Mouse (Mus musculus): ENCODE results near the gene Sart3. TPM values are rescaled to one million over a fixed set of nuclear protein-coding genes. Genes with fewer than 3 reads are reported as not detected.

Sart3 gene
- polyA plus RNA-seq, 1 experiment from 2014 or later = 31.6 TPM

- H3K27ac ChIP-seq (ENCODE audit: low read length) = no peak overlapping the region; the same call in 1 of the 2 replicates
- no peak for ATAC-seq (replicated peaks; ENCODE audit: extremely low read depth, insufficient read depth, low FRiP score)
- 84% methylated on average over 15 of the region's 15 CpGs for WGBS
These were observed 4.0 kb upstream of the Sart3 start for GRCm38 (mm10) chr5:113776128-113776895.

GRCm38 (mm10) chr5:113775585-113775984, 3.3 kb upstream of the Sart3 start:
- 91% methylated on average over 10 of the region's 10 CpGs for WGBS
- Histone ChIP-seq H3K9me3 (replicated peaks; ENCODE audit: control insufficient read depth, low read length) (no peaks in the 10 kb centered on the region), H3K27ac (ENCODE audit: low read length) (no peak overlapping the region), H3K27me3 (ENCODE audit: control insufficient read depth, insufficient read depth, low read length) (no peaks in the 10 kb centered on the region), H3K4me1 (ENCODE audit: control insufficient read depth, insufficient read depth, low read length) (peaks cover 11% of the 10 kb centered on the region), H3K4me3 (ENCODE audit: low read length) (no peak overlapping the region), H3K9ac (ENCODE audit: low read length) (no peak overlapping the region), H3K36me3 (ENCODE audit: control insufficient read depth, insufficient read depth) (peaks cover 29% of the 10 kb centered on the region), H3K4me2 (ENCODE audit: low read depth, low read length) (no peak overlapping the region)
- no peak for ATAC-seq (replicated peaks; ENCODE audit: extremely low read depth, insufficient read depth, low FRiP score)

More at GRCm38 (mm10) chr5:113776128-113776895, 4.0 kb upstream of the Sart3 start:
- Histone ChIP-seq H3K4me1 (ENCODE audit: control insufficient read depth, insufficient read depth, low read length) (peaks cover 10% of the 10 kb centered on the region), H3K9ac (ENCODE audit: low read length) (no peak overlapping the region), H3K9me3 (replicated peaks; ENCODE audit: control insufficient read depth, low read length) (no peaks in the 10 kb centered on the region), H3K27me3 (ENCODE audit: control insufficient read depth, insufficient read depth, low read length) (no peaks in the 10 kb centered on the region), H3K36me3 (ENCODE audit: control insufficient read depth, insufficient read depth) (peaks cover 29% of the 10 kb centered on the region), H3K4me2 (ENCODE audit: low read depth, low read length) (no peak overlapping the region), H3K4me3 (ENCODE audit: low read length) (no peak overlapping the region)

GRCm38 (mm10) chr5:113773664-113774063, 1.4 kb upstream of the Sart3 start:
- Histone ChIP-seq H3K9me3 (replicated peaks; ENCODE audit: control insufficient read depth, low read length) (no peaks in the 10 kb centered on the region), H3K9ac (ENCODE audit: low read length) (peak overlapping the region; percentile 83), H3K4me3 (ENCODE audit: low read length) (peak overlapping the region; percentile 99), H3K4me1 (ENCODE audit: control insufficient read depth, insufficient read depth, low read length) (peaks cover 22% of the 10 kb centered on the region), H3K36me3 (ENCODE audit: control insufficient read depth, insufficient read depth) (peaks cover 29% of the 10 kb centered on the region), H3K27ac (ENCODE audit: low read length) (peak overlapping the region; percentile 37; the same call in 1 of the 2 replicates), H3K4me2 (ENCODE audit: low read depth, low read length) (peak overlapping the region; percentile 97), H3K27me3 (ENCODE audit: control insufficient read depth, insufficient read depth, low read length) (no peaks in the 10 kb centered on the region)
- no peak for ATAC-seq (replicated peaks; ENCODE audit: extremely low read depth, insufficient read depth, low FRiP score)
- 2% methylated on average over 7 of the region's 7 CpGs for WGBS

- H3K4me1 ChIP-seq (ENCODE audit: control insufficient read depth, insufficient read depth, low read length) = peaks cover 22% of the 10 kb centered on the region
- peak overlapping the region; percentile 97 for H3K4me2 ChIP-seq (ENCODE audit: low read depth, low read length)
- no peaks in the 10 kb centered on the region for H3K9me3 ChIP-seq (replicated peaks; ENCODE audit: control insufficient read depth, low read length)
- WGBS = 2% methylated on average over 36 of the region's 38 CpGs
- peak; percentile 5 for ATAC-seq (replicated peaks; ENCODE audit: extremely low read depth, insufficient read depth, low FRiP score)
- no peaks in the 10 kb centered on the region for H3K27me3 ChIP-seq (ENCODE audit: control insufficient read depth, insufficient read depth, low read length)
- peak overlapping the region; percentile 83 for H3K9ac ChIP-seq (ENCODE audit: low read length)
- H3K36me3 ChIP-seq (ENCODE audit: control insufficient read depth, insufficient read depth) = peaks cover 32% of the 10 kb centered on the region
- H3K4me3 ChIP-seq (ENCODE audit: low read length) = peak overlapping the region; percentile 99
- peak overlapping the region; percentile 37; the same call in 1 of the 2 replicates for H3K27ac ChIP-seq (ENCODE audit: low read length)
These were observed 702 bp upstream of the Sart3 start for GRCm38 (mm10) chr5:113772905-113773519.

GRCm38 (mm10) chr5:113771213-113772162, 822 bp downstream of the Sart3 start:
- Histone ChIP-seq H3K4me3 (ENCODE audit: low read length) (peak overlapping the region; percentile 99), H3K4me2 (ENCODE audit: low read depth, low read length) (peak overlapping the region; percentile 97), H3K9me3 (replicated peaks; ENCODE audit: control insufficient read depth, low read length) (no peaks in the 10 kb centered on the region), H3K36me3 (ENCODE audit: control insufficient read depth, insufficient read depth) (peaks cover 34% of the 10 kb centered on the region), H3K27ac (ENCODE audit: low read length) (peak overlapping the region; percentile 95), H3K27me3 (ENCODE audit: control insufficient read depth, insufficient read depth, low read length) (no peaks in the 10 kb centered on the region), H3K9ac (ENCODE audit: low read length) (peak overlapping the region; percentile 97), H3K4me1 (ENCODE audit: control insufficient read depth, insufficient read depth, low read length) (peaks cover 22% of the 10 kb centered on the region)
- ATAC-seq (replicated peaks; ENCODE audit: extremely low read depth, insufficient read depth, low FRiP score) = peak; percentile 82
- under 1% methylated on average over 81 of the region's 97 CpGs for whole genome bisulfite sequencing

GRCm38 (mm10) chr5:113768806-113769205, 3.5 kb downstream of the Sart3 start:
- Histone ChIP-seq H3K4me1 (ENCODE audit: control insufficient read depth, insufficient read depth, low read length) (peaks cover 22% of the 10 kb centered on the region), H3K27me3 (ENCODE audit: control insufficient read depth, insufficient read depth, low read length) (no peaks in the 10 kb centered on the region), H3K36me3 (ENCODE audit: control insufficient read depth, insufficient read depth) (peaks cover 23% of the 10 kb centered on the region), H3K4me3 (ENCODE audit: low read length) (no peak overlapping the region), H3K27ac (ENCODE audit: low read length) (no peak overlapping the region), H3K4me2 (ENCODE audit: low read depth, low read length) (no peak overlapping the region), H3K9me3 (replicated peaks; ENCODE audit: control insufficient read depth, low read length) (no peaks in the 10 kb centered on the region), H3K9ac (ENCODE audit: low read length) (no peak overlapping the region)
- 87% methylated on average over 8 of the region's 8 CpGs for WGBS
- ATAC-seq (replicated peaks; ENCODE audit: extremely low read depth, insufficient read depth, low FRiP score) = no peak

- Histone ChIP-seq H3K27ac (ENCODE audit: low read length) (no peak overlapping the region), H3K4me2 (ENCODE audit: low read depth, low read length) (no peak overlapping the region), H3K9ac (ENCODE audit: low read length) (no peak overlapping the region), H3K27me3 (ENCODE audit: control insufficient read depth, insufficient read depth, low read length) (no peaks in the 10 kb centered on the region), H3K4me1 (ENCODE audit: control insufficient read depth, insufficient read depth, low read length) (peaks cover 14% of the 10 kb centered on the region), H3K4me3 (ENCODE audit: low read length) (no peak overlapping the region), H3K36me3 (ENCODE audit: control insufficient read depth, insufficient read depth) (peaks cover 45% of the 10 kb centered on the region), H3K9me3 (replicated peaks; ENCODE audit: control insufficient read depth, low read length) (no peaks in the 10 kb centered on the region)
- no peak for ATAC-seq (replicated peaks; ENCODE audit: extremely low read depth, insufficient read depth, low FRiP score)
- 80% methylated on average over 13 of the region's 13 CpGs for WGBS
These were observed 6.4 kb downstream of the Sart3 start for GRCm38 (mm10) chr5:113765641-113766526.

- ATAC-seq (replicated peaks; ENCODE audit: extremely low read depth, insufficient read depth, low FRiP score) = no peak
- WGBS = 84% methylated on average over 7 of the region's 7 CpGs
- no peak overlapping the region for H3K9ac ChIP-seq (ENCODE audit: low read length)
- H3K27me3 ChIP-seq (ENCODE audit: control insufficient read depth, insufficient read depth, low read length) = no peaks in the 10 kb centered on the region
- no peak overlapping the region for H3K27ac ChIP-seq (ENCODE audit: low read length)
- H3K4me3 ChIP-seq (ENCODE audit: low read length) = no peak overlapping the region
- H3K36me3 ChIP-seq (ENCODE audit: control insufficient read depth, insufficient read depth) = peaks cover 56% of the 10 kb centered on the region
- H3K4me1 ChIP-seq (ENCODE audit: control insufficient read depth, insufficient read depth, low read length) = peaks cover 4% of the 10 kb centered on the region
- no peaks in the 10 kb centered on the region for H3K9me3 ChIP-seq (replicated peaks; ENCODE audit: control insufficient read depth, low read length)
- no peak overlapping the region for H3K4me2 ChIP-seq (ENCODE audit: low read depth, low read length)
These were observed 7.9 kb downstream of the Sart3 start for GRCm38 (mm10) chr5:113764426-113764825.
